Mouse (Mus musculus): ENCODE results near the gene Tns1.

GRCm38 (mm10) chr1:73929952-73930329 is 194.3 kb downstream of the Tns1 start:
- TF ChIP-seq ZKSCAN1 (IDR thresholded peaks at IDR 0.05; ENCODE audit: low read depth, low read length) (no peak), ELF1 (IDR thresholded peaks at IDR 0.05; ENCODE audit: low read depth, low read length) (no peak)
